Mouse (Mus musculus) lung, postnatal 0 days (tissue): ENCODE measurements around the gene Mtrf1l.

Source experiments
- CTCF ChIP-seq: IDR thresholded peaks from 2 replicates; pipeline ENCODE4 v1.5.1; 2016; ENCODE audit warnings: antibody characterized with exemption, mild to moderate bottlenecking
- EP300 ChIP-seq: IDR thresholded peaks from 2 replicates; pipeline ENCODE4 v1.6.1; 2016; ENCODE audit warnings: antibody characterized with exemption, mild to moderate bottlenecking, control low read depth

- no peak for TF ChIP-seq CTCF
- no peak for TF ChIP-seq EP300
Measured at GRCm38 (mm10) chr10:5862669-5863068, 39.0 kb upstream of the Mtrf1l start.
